Mouse (Mus musculus) MEL (cell line): ENCODE results near the gene Fmo5.

Experiments used
- CTCF ChIP-seq, 3 experiments: IDR thresholded peaks in 2 of 3; conservative IDR thresholded peaks in 1 of 3; 2 replicates each; pipeline ENCODE4 v1.5.1; 2011 to 2012; ENCODE audit warnings: low read length in 3 of 3, low read depth in 2 of 3, mild to moderate bottlenecking in 2 of 3, improper control_type of control experiment in 1 of 3, inconsistent platforms in 1 of 3, mixed read lengths in 1 of 3, moderate library complexity in 1 of 3; ENCODE audit not compliant: control insufficient read depth in 1 of 3, insufficient read depth in 1 of 3, poor library complexity in 1 of 3, severe bottlenecking in 1 of 3
- EP300 ChIP-seq, 2 experiments: IDR thresholded peaks; 2 replicates each; pipeline ENCODE4 v1.6.1; 2011; ENCODE audit warnings: improper control_type of control experiment in 2 of 2, low read length in 2 of 2, low read depth in 1 of 2, mild to moderate bottlenecking in 1 of 2
- ETS1 ChIP-seq: IDR thresholded peaks from 2 replicates; pipeline ENCODE4 v1.6.1; 2012; ENCODE audit warnings: low read depth, mild to moderate bottlenecking, inconsistent platforms, low read length, improper control_type of control experiment, moderate library complexity
- MAZ ChIP-seq: IDR thresholded peaks from 2 replicates; pipeline ENCODE4 v1.6.1; 2012; ENCODE audit warnings: low read depth, mild to moderate bottlenecking, inconsistent platforms, low read length, improper control_type of control experiment
- MYC ChIP-seq: IDR thresholded peaks from 2 replicates; pipeline ENCODE4 v1.6.1; 2011; ENCODE audit warnings: low read depth, mild to moderate bottlenecking, low read length, improper control_type of control experiment, moderate library complexity
- POLR2A ChIP-seq, 2 experiments: IDR thresholded peaks; 2 replicates each; pipeline ENCODE4 v1.6.1; 2011 to 2012; ENCODE audit warnings: low read length in 2 of 2, mild to moderate bottlenecking in 2 of 2, control low read depth in 1 of 2, improper control_type of control experiment in 1 of 2, low read depth in 1 of 2, moderate library complexity in 1 of 2; ENCODE audit not compliant: control insufficient read depth in 1 of 2, insufficient read depth in 1 of 2, poor library complexity in 1 of 2
- POLR2AphosphoS2 ChIP-seq: IDR thresholded peaks from 2 replicates; pipeline ENCODE4 v1.6.1; 2011; ENCODE audit warnings: low read length, improper control_type of control experiment
- POLR2AphosphoS5 ChIP-seq: IDR thresholded peaks from 2 replicates; pipeline ENCODE4 v1.6.1; 2012; ENCODE audit warnings: low read depth, borderline replicate concordance, mild to moderate bottlenecking, inconsistent platforms, low read length, moderate library complexity, mixed read lengths
- RAD21 ChIP-seq: IDR thresholded peaks from 2 replicates; pipeline ENCODE4 v1.6.1; 2011; ENCODE audit warnings: mild to moderate bottlenecking, low read depth, low read length, improper control_type of control experiment
- ZC3H11A ChIP-seq: IDR thresholded peaks from 2 replicates; pipeline ENCODE4 v1.6.1; 2012; ENCODE audit warnings: low read depth, mild to moderate bottlenecking, inconsistent platforms, low read length, improper control_type of control experiment

GRCm38 (mm10) chr3:97609845-97610410 lies 18.7 kb upstream of the Fmo5 start, which contains the start of gene Chd1l:
- TF ChIP-seq POLR2A (IDR thresholded peaks at IDR 0.05; ENCODE audit: control insufficient read depth in 1 of 2, insufficient read depth in 1 of 2, low read depth in 1 of 2, low read length in 2 of 2, poor library complexity in 1 of 2) = peak; percentile 97 to 99
- TF ChIP-seq CTCF (IDR thresholded peaks at IDR 0.05 in 2 of 3, conservative IDR thresholded peaks at IDR 0.05 in 1 of 3; ENCODE audit: control insufficient read depth in 1 of 3, insufficient read depth in 1 of 3, low read depth in 2 of 3, low read length in 3 of 3, poor library complexity in 1 of 3, severe bottlenecking in 1 of 3) = peak; percentile 98 to 100 (median 98)
- no peak for TF ChIP-seq ZC3H11A
- no peak; the same call in 1 of the 2 replicates for TF ChIP-seq ETS1
- peak in 1 of 2 experiments; percentile 25; a peak in 1 of 4 replicates for TF ChIP-seq EP300 (IDR thresholded peaks at IDR 0.05; ENCODE audit: low read depth in 1 of 2, low read length in 2 of 2)
- peak; percentile 98 for TF ChIP-seq MYC
- no peak; the same call in 1 of the 2 replicates for TF ChIP-seq POLR2AphosphoS5
- peak; percentile 46; the same call in 1 of the 2 replicates for TF ChIP-seq MAZ
- TF ChIP-seq RAD21 = peak; percentile 58
- TF ChIP-seq POLR2AphosphoS2 = peak; percentile 95
